8 mouse cellular contexts compared by ENCODE assay signal in the genomic region with DNA sequence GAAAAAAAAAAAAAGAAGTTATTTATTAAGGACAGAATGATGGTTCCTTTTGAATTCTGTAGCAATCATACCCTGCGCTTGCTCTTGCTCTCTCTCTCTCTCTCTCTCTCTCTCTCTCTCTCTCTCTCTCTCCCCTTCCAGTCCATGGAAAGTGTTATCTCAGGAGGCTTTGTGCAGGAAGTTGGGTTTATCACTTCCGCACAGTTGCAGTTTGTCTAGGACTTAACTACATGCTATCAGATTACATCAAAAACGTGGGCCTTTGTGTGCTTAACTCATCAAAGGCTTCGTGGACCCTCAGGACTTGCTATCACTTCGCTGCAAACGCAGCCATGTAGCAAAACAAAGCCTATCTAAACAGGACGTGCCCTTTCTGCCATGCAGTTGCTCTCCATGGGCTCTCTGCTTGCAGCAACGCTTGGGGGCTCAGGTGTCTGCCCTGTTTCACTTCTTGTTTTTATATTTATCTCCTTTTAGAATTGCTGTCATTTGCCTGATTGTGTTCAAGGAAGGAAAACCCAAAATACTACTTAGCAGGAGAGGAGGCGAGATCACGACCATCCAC. TPM values are rescaled to one million over a fixed set of nuclear protein-coding genes. Genes with fewer than 3 reads are reported as not detected.
DNase-seq lines count a peak whose midpoint lies in the region; ATAC-seq and TF ChIP-seq lines count a peak whose summit lies in the region.

No protein-coding gene starts in this region.

- H3K27me3 ChIP-seq in heart, embryonic 10.5 days (ENCODE audit: insufficient read depth, poor library complexity, severe bottlenecking): peaks cover 8% of the 10 kb centered on the region; the same call in 1 of the 2 replicates
- peaks cover 13% of the 10 kb centered on the region; the same call in 1 of the 2 replicates for H3K27me3 ChIP-seq in liver, embryonic 13.5 days
- H3K27me3 ChIP-seq in spleen, adult 2 months (ENCODE audit: control insufficient read depth, insufficient read depth, low read length): no peaks in the 10 kb centered on the region

- H3K9ac ChIP-seq in liver, embryonic 13.5 days: no peak overlapping the region

- H3K9me3 ChIP-seq in heart, embryonic 10.5 days: no peaks in the 10 kb centered on the region
- H3K9me3 ChIP-seq in liver, embryonic 13.5 days (replicated peaks): 0 out of 2 replicates have a peak, but pooled peaks cover 3% of the 10 kb centered on the region

- TF ChIP-seq POLR2A in spleen, adult 2 months (IDR thresholded peaks at IDR 0.05; ENCODE audit: low read depth, low read length): no peak

- peak overlapping the region; percentile 5 for H3K4me3 ChIP-seq in heart, embryonic 10.5 days
- no peak overlapping the region for H3K4me3 ChIP-seq in liver, embryonic 13.5 days (replicated peaks)
- peak overlapping the region; percentile 45 for H3K4me3 ChIP-seq in spleen, adult 2 months (ENCODE audit: extremely low read depth, insufficient read depth, insufficient read length)

- WGBS in heart, embryonic 10.5 days: 23% methylated on average over 10 of the region's 10 CpGs
- WGBS in liver, embryonic 13.5 days (ENCODE audit: insufficient replicate concordance): 4% methylated on average over 10 of the region's 10 CpGs
- WGBS in spleen, adult 2 months: 8% methylated on average over 10 of the region's 10 CpGs

- peak overlapping the region; percentile 36 for H3K4me2 ChIP-seq in liver, embryonic 13.5 days

- peak; percentile 73 for ATAC-seq in common myeloid progenitor, adult 5-6 weeks (replicated peaks; ENCODE audit: low read depth, poor library complexity, severe bottlenecking)
- peak; percentile 81 for ATAC-seq in liver, embryonic 13.5 days (ENCODE audit: low read depth)
- ATAC-seq in activated CD4-positive, CD25-positive, alpha-beta regulatory T cell, adult 4 months: no peak

- TF ChIP-seq CTCF in spleen, adult 2 months (IDR thresholded peaks at IDR 0.05; ENCODE audit: extremely low read depth, insufficient read depth, insufficient read length, insufficient replicate concordance): no peak

- H3K4me1 ChIP-seq in heart, embryonic 10.5 days: peaks cover 10% of the 10 kb centered on the region
- peaks cover 35% of the 10 kb centered on the region for H3K4me1 ChIP-seq in liver, embryonic 13.5 days (replicated peaks)
- peaks cover 10% of the 10 kb centered on the region for H3K4me1 ChIP-seq in spleen, adult 2 months (ENCODE audit: control insufficient read depth, insufficient read depth, insufficient read length)

- H3K27ac ChIP-seq in heart, embryonic 10.5 days: peak overlapping the region; percentile 12; the same call in 1 of the 2 replicates
- H3K27ac ChIP-seq in liver, embryonic 13.5 days: peak overlapping the region; percentile 16
- peak overlapping the region; percentile 95 for H3K27ac ChIP-seq in spleen, adult 2 months (ENCODE audit: insufficient read depth, low read length)

- H3K36me3 ChIP-seq in heart, embryonic 10.5 days: no peaks in the 10 kb centered on the region
- no peaks in the 10 kb centered on the region for H3K36me3 ChIP-seq in liver, embryonic 13.5 days
- H3K36me3 ChIP-seq in spleen, adult 2 months (ENCODE audit: control insufficient read depth, insufficient read depth, low read length): no peaks in the 10 kb centered on the region

- DNase-seq in heart, embryonic 10.5 days (ENCODE audit: low spot score): peak; percentile 93
- DNase-seq in heart, adult 8-10 months (ENCODE audit: low spot score): no peak
- peak; percentile 60 for DNase-seq in liver, embryonic 13.5 days
- peak; percentile 59 for DNase-seq in spleen, adult 2 months (ENCODE audit: low read depth in 1 of 2, low spot score in 2 of 2)
- no peak for DNase-seq in right cerebral cortex, postnatal 14 days
- DNase-seq in layer of hippocampus, adult 8-10 months (ENCODE audit: low spot score in 2 of 2): no peak

RNA-seq across cellular contexts. Expression of gene Exoc6, which starts 56.2 kb away (rescaled TPM):
- polyA plus RNA-seq in heart, embryonic 10.5 days (2016; fragmentation: Nextera tagmentation; extraction: Ambion mirVana): 18.0 and 25.3 TPM in 2 replicates
- total RNA-seq in heart, adult 8-10 months (2022): 10 to 100 TPM; 30.2 to 36.9 (median 32.5) TPM
- 108 and 109 TPM in 2 replicates for total RNA-seq in common myeloid progenitor, adult 5-6 weeks (2017)
- 34.3 and 41.6 TPM in 2 replicates for polyA plus RNA-seq in liver, embryonic 13.5 days (2015; fragmentation: Nextera tagmentation; extraction: Ambion mirVana)
- polyA plus RNA-seq in spleen, adult 2 months (2012; rRNA removed): 8.1 and 8.6 TPM in 2 replicates
- polyA plus RNA-seq in activated CD4-positive, CD25-positive, alpha-beta regulatory T cell, adult 4 months (2017; shearing (Covaris generic)): 10 to 100 TPM; 34.9 to 37.6 TPM
- 10 to 100 TPM; 47.4 to 51.6 (median 48.0) TPM for total RNA-seq in layer of hippocampus, adult 8-10 months (2022)

RNA-seq across cellular contexts. Expression of gene Hhex, which starts 59.4 kb away (rescaled TPM):
- polyA plus RNA-seq in heart, embryonic 10.5 days (2016; fragmentation: Nextera tagmentation; extraction: Ambion mirVana): 10.6 and 26.5 TPM in 2 replicates
- total RNA-seq in heart, adult 8-10 months (2022): 1 to 10 TPM; 3.0 to 4.1 (median 3.5) TPM
- 47.6 and 72.5 TPM in 2 replicates for total RNA-seq in common myeloid progenitor, adult 5-6 weeks (2017)
- 27.8 and 34.4 TPM in 2 replicates for polyA plus RNA-seq in liver, embryonic 13.5 days (2015; fragmentation: Nextera tagmentation; extraction: Ambion mirVana)
- polyA plus RNA-seq in spleen, adult 2 months (2012; rRNA removed): 52.9 and 105 TPM in 2 replicates
- polyA plus RNA-seq in activated CD4-positive, CD25-positive, alpha-beta regulatory T cell, adult 4 months (2017; shearing (Covaris generic)): 1 to 10 TPM in 1 of 2 experiments, not detected in 1; 1.1 TPM
- total RNA-seq in layer of hippocampus, adult 8-10 months (2022): 1 to 10 TPM; 1.5 to 7.7 (median 4.2) TPM

Comparison
In these comparisons a context has a peak if more than half of its experiments do, and no peak if none do; other contexts are left out.
1. DNase-seq: peak in heart, embryonic 10.5 days (single experiment), liver, embryonic 13.5 days (single experiment) and spleen, adult 2 months (2 of 2); none in heart, adult 8-10 months (single experiment), right cerebral cortex, postnatal 14 days (single experiment) and layer of hippocampus, adult 8-10 months (0 of 2).
2. H3K27ac ChIP-seq: peak in every context shown above with its lines; median percentile 95 in spleen, adult 2 months; 16 in liver, embryonic 13.5 days; 12 in heart, embryonic 10.5 days.